Mouse (Mus musculus): Measurements from ENCODE around the gene Cdk5r2.

- TF ChIP-seq CTCF (conservative IDR thresholded peaks at IDR 0.05; ENCODE audit: low read length): peak; percentile 82
- TF ChIP-seq POU5F1 (IDR thresholded peaks at IDR 0.05; ENCODE audit: borderline replicate concordance, low read length): no peak
- TF ChIP-seq NANOG (IDR thresholded peaks at IDR 0.05; ENCODE audit: borderline replicate concordance, low read length): no peak
Measured at GRCm38 (mm10) chr1:74808078-74808477, 46.7 kb upstream of the Cdk5r2 start.
